Mouse (Mus musculus): ENCODE results near the gene Ripor3. TPM values are rescaled to one million over a fixed set of nuclear protein-coding genes. Genes with fewer than 3 reads are reported as not detected.
A peak's percentile ranks its signal among the peaks of the same experiment; 100 is the strongest.

Ripor3 gene
- polyA plus RNA-seq, 1 experiment from 2014 or later: 2.3 TPM

DNA sequence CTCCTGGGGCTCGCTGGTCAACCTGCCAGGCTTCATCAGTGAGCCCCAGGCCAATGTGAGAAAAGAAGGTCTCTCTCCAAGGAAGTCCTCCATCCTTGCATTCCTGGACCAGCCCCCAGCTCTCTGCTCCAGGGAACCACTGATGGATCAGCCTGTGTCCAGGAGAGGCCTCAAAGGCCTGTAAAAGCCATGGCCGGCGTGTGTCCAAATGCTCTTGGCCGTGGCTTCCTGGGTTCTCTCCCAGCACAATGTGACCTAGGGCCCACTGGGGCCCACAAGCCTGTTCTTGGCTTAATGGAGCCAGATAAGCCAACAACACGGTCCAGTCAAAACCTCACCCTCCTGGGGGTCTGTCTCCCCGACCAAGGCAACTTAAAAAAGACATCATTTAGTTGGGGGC is 25.5 kb upstream of the Ripor3 start:
- ATAC-seq (replicated peaks; ENCODE audit: low FRiP score, low read depth) (no peak), DNase-seq (ENCODE audit: low spot score) (no peak)
- Histone ChIP-seq H3K4me2 (ENCODE audit: low read length) (no peak overlapping the region), H3K4me1 (replicated peaks; ENCODE audit: insufficient read depth, low read length) (peaks cover 6% of the 10 kb centered on the region; the same call in 1 of the 2 replicates), H3K9ac (ENCODE audit: low read depth, low read length) (no peak overlapping the region), H3K36me3 (ENCODE audit: insufficient read depth, low read length) (no peaks in the 10 kb centered on the region), H3K27me3 (ENCODE audit: insufficient read depth, low read length) (no peaks in the 10 kb centered on the region), H3K27ac (no peak overlapping the region), H3K9me3 (replicated peaks; ENCODE audit: low read length) (no peaks in the 10 kb centered on the region), H3K4me3 (replicated peaks; ENCODE audit: low read depth, low read length) (no peak overlapping the region)
- whole genome bisulfite sequencing: 87% methylated on average over 6 of the region's 6 CpGs
- no peak for TF ChIP-seq CTCF (IDR thresholded peaks at IDR 0.05; ENCODE audit: low read depth)

DNA sequence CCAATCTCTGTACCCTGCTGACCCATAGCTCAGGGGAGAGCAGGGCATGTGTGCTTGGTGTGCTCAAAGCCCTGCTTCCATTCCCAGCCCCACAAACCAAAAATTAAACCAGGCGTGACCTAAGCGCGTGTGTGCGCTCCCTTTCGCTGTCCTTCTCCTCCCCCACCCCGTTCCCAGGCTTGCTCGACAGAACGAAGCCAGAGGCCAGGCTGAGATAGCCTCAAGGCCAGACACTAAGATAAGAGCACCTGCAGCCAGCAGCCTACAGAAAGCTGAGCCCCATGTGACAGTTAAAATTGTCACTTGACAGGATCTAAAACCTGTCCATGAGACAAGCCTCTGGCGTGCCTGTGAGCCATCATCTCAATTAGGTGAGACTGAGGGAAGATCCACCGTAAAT is 23.5 kb upstream of the Ripor3 start:
- Histone ChIP-seq H3K4me3 (replicated peaks; ENCODE audit: low read depth, low read length) (no peak overlapping the region), H3K27ac (no peak overlapping the region), H3K9me3 (replicated peaks; ENCODE audit: low read length) (no peaks in the 10 kb centered on the region), H3K27me3 (ENCODE audit: insufficient read depth, low read length) (no peaks in the 10 kb centered on the region), H3K9ac (ENCODE audit: low read depth, low read length) (no peak overlapping the region), H3K4me2 (ENCODE audit: low read length) (no peak overlapping the region), H3K4me1 (replicated peaks; ENCODE audit: insufficient read depth, low read length) (peaks cover 6% of the 10 kb centered on the region; the same call in 1 of the 2 replicates), H3K36me3 (ENCODE audit: insufficient read depth, low read length) (0 out of 2 replicates have a peak, but pooled peaks cover 1% of the 10 kb centered on the region)
- DNase-seq (ENCODE audit: low spot score): no peak
- no peak for TF ChIP-seq CTCF (IDR thresholded peaks at IDR 0.05; ENCODE audit: low read depth)
- 42% methylated on average over 10 of the region's 10 CpGs for WGBS
- ATAC-seq (replicated peaks; ENCODE audit: low FRiP score, low read depth): no peak

DNA sequence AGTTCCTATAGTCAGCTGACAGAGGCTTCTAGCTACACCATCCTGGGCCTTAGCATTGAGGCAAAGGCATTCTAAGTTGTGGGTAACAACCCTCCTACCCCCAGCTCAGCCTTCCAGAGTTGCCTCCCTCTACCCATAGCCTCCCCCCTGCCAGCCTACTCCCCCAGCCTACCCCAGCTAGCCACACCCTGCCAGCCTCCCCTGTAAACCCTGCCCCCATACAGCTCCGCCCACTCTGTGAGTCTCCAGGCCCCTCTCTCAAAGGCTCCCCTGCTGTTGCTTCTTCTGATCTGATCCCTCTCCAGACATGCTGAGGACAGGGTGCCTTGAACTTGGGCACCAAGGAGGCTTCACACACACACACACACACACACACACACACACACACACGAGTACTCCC is 21.4 kb upstream of the Ripor3 start:
- no peaks in the 10 kb centered on the region for H3K9me3 ChIP-seq (replicated peaks; ENCODE audit: low read length)
- 0 out of 2 replicates have a peak, but pooled peaks cover 3% of the 10 kb centered on the region for H3K36me3 ChIP-seq (ENCODE audit: insufficient read depth, low read length)
- no peak for DNase-seq (ENCODE audit: low spot score)
- H3K4me2 ChIP-seq (ENCODE audit: low read length): no peak overlapping the region
- no peaks in the 10 kb centered on the region for H3K27me3 ChIP-seq (ENCODE audit: insufficient read depth, low read length)
- TF ChIP-seq CTCF (IDR thresholded peaks at IDR 0.05; ENCODE audit: low read depth): no peak
- no peak overlapping the region for H3K9ac ChIP-seq (ENCODE audit: low read depth, low read length)
- no peak for ATAC-seq (replicated peaks; ENCODE audit: low FRiP score, low read depth)
- H3K4me1 ChIP-seq (replicated peaks; ENCODE audit: insufficient read depth, low read length): peaks cover 5% of the 10 kb centered on the region; the same call in 1 of the 2 replicates
- H3K4me3 ChIP-seq (replicated peaks; ENCODE audit: low read depth, low read length): no peak overlapping the region
- H3K27ac ChIP-seq: no peak overlapping the region
- 92% methylated on average over 2 of the region's 2 CpGs for WGBS

DNA sequence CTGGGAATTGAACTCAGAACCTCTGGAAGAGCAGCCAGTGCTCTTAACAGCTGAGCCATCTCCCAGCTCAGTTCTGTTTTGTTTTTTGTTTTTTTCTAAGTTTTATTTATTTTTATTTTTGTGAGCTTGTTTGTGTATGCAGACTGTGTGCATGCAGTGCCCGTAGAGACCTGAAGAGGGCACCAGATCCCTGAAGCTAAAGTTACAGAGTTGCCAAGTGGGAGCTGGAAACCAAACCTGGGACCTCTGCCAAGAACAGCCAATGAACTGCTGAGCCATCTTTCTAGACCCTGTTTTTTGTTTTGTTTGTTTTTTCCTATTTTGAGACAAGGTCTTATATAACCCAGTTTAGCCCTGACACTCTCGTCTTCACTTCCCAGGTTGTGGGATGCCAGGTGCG is 18.0 kb upstream of the Ripor3 start:
- Histone ChIP-seq H3K9ac (ENCODE audit: low read depth, low read length) (no peak overlapping the region), H3K4me3 (replicated peaks; ENCODE audit: low read depth, low read length) (no peak overlapping the region), H3K9me3 (replicated peaks; ENCODE audit: low read length) (no peaks in the 10 kb centered on the region), H3K4me1 (replicated peaks; ENCODE audit: insufficient read depth, low read length) (no peaks in the 10 kb centered on the region), H3K27me3 (ENCODE audit: insufficient read depth, low read length) (no peaks in the 10 kb centered on the region), H3K36me3 (ENCODE audit: insufficient read depth, low read length) (0 out of 2 replicates have a peak, but pooled peaks cover 3% of the 10 kb centered on the region), H3K4me2 (ENCODE audit: low read length) (no peak overlapping the region), H3K27ac (no peak overlapping the region)
- no peak for DNase-seq (ENCODE audit: low spot score)
- ATAC-seq (replicated peaks; ENCODE audit: low FRiP score, low read depth): no peak
- 98% methylated on average over 3 of the region's 3 CpGs for WGBS
- TF ChIP-seq CTCF (IDR thresholded peaks at IDR 0.05; ENCODE audit: low read depth): peak; percentile 37; the same call in 1 of the 2 replicates

DNA sequence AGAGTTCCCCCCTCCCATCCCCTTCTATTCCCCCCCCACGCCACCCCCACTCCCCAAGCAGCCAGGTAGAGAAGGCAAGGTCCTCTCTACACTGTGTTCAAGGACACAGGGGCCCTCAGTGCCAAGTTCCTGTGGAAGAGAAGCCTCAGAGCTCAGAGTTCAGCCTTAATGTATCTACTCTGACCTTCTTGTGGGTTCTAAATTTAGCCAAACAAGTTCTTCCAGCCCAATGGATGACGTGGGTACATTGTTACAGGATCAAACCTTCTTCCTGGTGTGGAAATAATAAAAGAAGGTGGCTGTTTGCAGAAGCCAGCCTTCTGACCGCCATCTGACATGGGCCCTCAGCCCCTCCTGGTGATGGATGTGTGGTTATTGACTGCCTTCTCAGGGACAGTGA is 16.0 kb upstream of the Ripor3 start:
- 0 out of 2 replicates have a peak overlapping the region, but pooled peaks have one; percentile 13 for H3K27ac ChIP-seq
- no peak overlapping the region for H3K4me3 ChIP-seq (replicated peaks; ENCODE audit: low read depth, low read length)
- no peaks in the 10 kb centered on the region for H3K27me3 ChIP-seq (ENCODE audit: insufficient read depth, low read length)
- DNase-seq (ENCODE audit: low spot score): no peak
- no peaks in the 10 kb centered on the region for H3K9me3 ChIP-seq (replicated peaks; ENCODE audit: low read length)
- WGBS: 45% methylated on average over 3 of the region's 3 CpGs
- no peak overlapping the region for H3K9ac ChIP-seq (ENCODE audit: low read depth, low read length)
- no peak for TF ChIP-seq CTCF (IDR thresholded peaks at IDR 0.05; ENCODE audit: low read depth)
- H3K4me2 ChIP-seq (ENCODE audit: low read length): no peak overlapping the region
- no peaks in the 10 kb centered on the region for H3K4me1 ChIP-seq (replicated peaks; ENCODE audit: insufficient read depth, low read length)
- H3K36me3 ChIP-seq (ENCODE audit: insufficient read depth, low read length): 0 out of 2 replicates have a peak, but pooled peaks cover 3% of the 10 kb centered on the region
- no peak for ATAC-seq (replicated peaks; ENCODE audit: low FRiP score, low read depth)

DNA sequence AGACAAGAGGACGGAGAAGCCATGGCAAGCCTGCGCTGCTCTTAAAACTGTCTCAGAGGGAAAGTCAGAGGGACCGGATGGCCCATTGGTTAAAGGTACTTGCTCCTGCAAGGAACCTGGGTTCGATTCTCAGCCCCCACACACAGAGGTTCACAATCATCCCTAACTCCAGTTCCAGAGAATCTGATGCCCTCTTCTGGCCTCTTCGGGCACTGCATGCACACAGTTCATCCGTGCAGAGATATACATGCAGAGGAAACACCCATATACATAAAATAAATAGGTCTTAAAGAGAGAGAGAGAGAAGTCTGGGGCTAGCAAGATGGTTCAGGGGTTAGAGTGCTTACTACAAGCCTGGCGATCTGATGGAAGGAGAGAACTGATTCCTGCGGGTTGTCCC is 15.5 kb upstream of the Ripor3 start:
- Histone ChIP-seq H3K27ac (peak overlapping the region; percentile 62), H3K36me3 (ENCODE audit: insufficient read depth, low read length) (0 out of 2 replicates have a peak, but pooled peaks cover 3% of the 10 kb centered on the region), H3K4me1 (replicated peaks; ENCODE audit: insufficient read depth, low read length) (no peaks in the 10 kb centered on the region), H3K27me3 (ENCODE audit: insufficient read depth, low read length) (no peaks in the 10 kb centered on the region), H3K9ac (ENCODE audit: low read depth, low read length) (no peak overlapping the region), H3K4me2 (ENCODE audit: low read length) (no peak overlapping the region), H3K4me3 (replicated peaks; ENCODE audit: low read depth, low read length) (no peak overlapping the region), H3K9me3 (replicated peaks; ENCODE audit: low read length) (no peaks in the 10 kb centered on the region)
- DNase-seq (ENCODE audit: low spot score): no peak
- WGBS: 89% methylated on average over 8 of the region's 8 CpGs
- no peak for ATAC-seq (replicated peaks; ENCODE audit: low FRiP score, low read depth)
- TF ChIP-seq CTCF (IDR thresholded peaks at IDR 0.05; ENCODE audit: low read depth): peak; percentile 60

DNA sequence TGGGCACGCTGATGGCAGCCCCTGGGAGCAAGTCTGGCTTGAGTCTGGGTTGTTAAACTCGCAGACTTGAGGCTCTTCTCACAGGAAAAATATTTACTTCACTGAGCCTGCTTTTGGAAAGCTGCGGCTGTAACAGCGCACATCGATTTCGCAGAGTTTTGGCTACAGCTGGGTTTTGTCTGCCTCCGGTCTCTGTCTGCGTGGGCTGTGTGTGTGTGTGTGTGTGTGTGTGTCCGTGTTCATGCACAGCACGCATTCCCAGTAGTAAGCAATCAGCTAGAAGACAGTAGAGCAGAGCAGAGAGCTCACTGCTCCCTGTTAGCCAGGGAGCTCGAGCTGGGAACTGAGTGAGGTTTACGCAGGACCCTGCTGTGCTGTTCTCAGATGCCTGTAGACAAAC is 14.8 kb upstream of the Ripor3 start:
- no peak for TF ChIP-seq CTCF (IDR thresholded peaks at IDR 0.05; ENCODE audit: low read depth)
- 29% methylated on average over 12 of the region's 12 CpGs for WGBS
- no peak overlapping the region for H3K4me2 ChIP-seq (ENCODE audit: low read length)
- no peak overlapping the region for H3K4me3 ChIP-seq (replicated peaks; ENCODE audit: low read depth, low read length)
- no peak overlapping the region for H3K9ac ChIP-seq (ENCODE audit: low read depth, low read length)
- no peaks in the 10 kb centered on the region for H3K4me1 ChIP-seq (replicated peaks; ENCODE audit: insufficient read depth, low read length)
- H3K9me3 ChIP-seq (replicated peaks; ENCODE audit: low read length): no peaks in the 10 kb centered on the region
- peak; percentile 83 for DNase-seq (ENCODE audit: low spot score)
- H3K27ac ChIP-seq: peak overlapping the region; percentile 62
- H3K36me3 ChIP-seq (ENCODE audit: insufficient read depth, low read length): 0 out of 2 replicates have a peak, but pooled peaks cover 3% of the 10 kb centered on the region
- H3K27me3 ChIP-seq (ENCODE audit: insufficient read depth, low read length): no peaks in the 10 kb centered on the region
- peak; percentile 38; the same call in 1 of the 2 replicates for ATAC-seq (replicated peaks; ENCODE audit: low FRiP score, low read depth)
